Mouse (Mus musculus) thymus, adult 18-20 months (tissue): Measurements from ENCODE around the gene Tinf2.

Experiments used
- DNase-seq, 2 experiments: peaks; one replicate each; pipeline ENCODE4 v3.0.0; 2022; ENCODE audit warnings: mixed read lengths in 2 of 2

Gene Tinf2

GRCm38 (mm10) chr14:55634874-55635522 is 46.6 kb downstream of the Tinf2 start:
- DNase-seq = no peak

GRCm38 (mm10) chr14:55629312-55629711 is 52.3 kb downstream of the Tinf2 start:
- DNase-seq = peak; percentile 47 to 57

- no peak for DNase-seq
Observed at GRCm38 (mm10) chr14:55628077-55628827, 53.4 kb downstream of the Tinf2 start.
